Mouse (Mus musculus) forebrain, embryonic 16.5 days (tissue): Measurements from ENCODE around the gene Prkce. TPM values are rescaled to one million over a fixed set of nuclear protein-coding genes. Genes with fewer than 3 reads are reported as not detected.

Source experiments
- ATAC-seq: fragments of 200-750 bp; cut with Nextera tagmentation; 2 replicates; pipeline ENCODE4 v1.8.0; 2017; ENCODE audit warnings: mild to moderate bottlenecking, moderate library complexity
- H3K27ac ChIP-seq: fragments of 300-500 bp; sonication (generic); 2 replicates; pipeline ENCODE4 v1.5.1; 2014; ENCODE audit warnings: low read length, control low read depth
- H3K27me3 ChIP-seq: fragments of 300-500 bp; sonication (generic); replicated peaks from 2 replicates; pipeline ENCODE4 v1.6.1; 2014; ENCODE audit warnings: low read length; ENCODE audit not compliant: control insufficient read depth, insufficient read depth
- H3K36me3 ChIP-seq: fragments of 300-500 bp; sonication (generic); 2 replicates; pipeline ENCODE4 v1.6.1; 2014; ENCODE audit not compliant: control insufficient read depth, insufficient read depth
- H3K4me1 ChIP-seq: fragments of 300-500 bp; sonication (generic); replicated peaks from 2 replicates; pipeline ENCODE4 v1.6.1; 2014; ENCODE audit warnings: low read length; ENCODE audit not compliant: control insufficient read depth, insufficient read depth
- H3K4me2 ChIP-seq: fragments of 300-500 bp; sonication (generic); 2 replicates; pipeline ENCODE4 v1.6.1; 2014; ENCODE audit warnings: mild to moderate bottlenecking, low read length, control low read depth
- H3K4me3 ChIP-seq: fragments of 300-500 bp; sonication (generic); replicated peaks from 2 replicates; pipeline ENCODE4 v1.5.1; 2014; ENCODE audit warnings: mild to moderate bottlenecking, low read length, control low read depth
- H3K9ac ChIP-seq: fragments of 300-500 bp; sonication (generic); replicated peaks from 2 replicates; pipeline ENCODE4 v1.6.1; 2014; ENCODE audit warnings: low read depth, low read length, control low read depth
- H3K9me3 ChIP-seq: fragments of 300-500 bp; sonication (generic); 2 replicates; pipeline ENCODE4 v1.6.1; 2016; ENCODE audit warnings: low read length; ENCODE audit not compliant: control insufficient read depth
- WGBS: fragments of 180-500 bp; shearing (Covaris S2); extraction: QIAGEN DNeasy Blood & Tissue Kit; methylation state at CpG from one replicate; pipeline ENCODE4 v1.1.7; 2014; 5-methylcytosine and 5-hydroxymethylcytosine counted together
- polyA plus RNA-seq: library from polyadenylated mRNA; unstranded; fragments of >200 nt; fragmentation: Nextera tagmentation; extraction: Ambion mirVana; gene quantifications from 2 replicates; pipeline ENCODE4 v1.2.1, GENCODE M21; 2015

Prkce gene
- polyA plus RNA-seq, 1 experiment from 2014 or later, result 42.9 TPM

DNA sequence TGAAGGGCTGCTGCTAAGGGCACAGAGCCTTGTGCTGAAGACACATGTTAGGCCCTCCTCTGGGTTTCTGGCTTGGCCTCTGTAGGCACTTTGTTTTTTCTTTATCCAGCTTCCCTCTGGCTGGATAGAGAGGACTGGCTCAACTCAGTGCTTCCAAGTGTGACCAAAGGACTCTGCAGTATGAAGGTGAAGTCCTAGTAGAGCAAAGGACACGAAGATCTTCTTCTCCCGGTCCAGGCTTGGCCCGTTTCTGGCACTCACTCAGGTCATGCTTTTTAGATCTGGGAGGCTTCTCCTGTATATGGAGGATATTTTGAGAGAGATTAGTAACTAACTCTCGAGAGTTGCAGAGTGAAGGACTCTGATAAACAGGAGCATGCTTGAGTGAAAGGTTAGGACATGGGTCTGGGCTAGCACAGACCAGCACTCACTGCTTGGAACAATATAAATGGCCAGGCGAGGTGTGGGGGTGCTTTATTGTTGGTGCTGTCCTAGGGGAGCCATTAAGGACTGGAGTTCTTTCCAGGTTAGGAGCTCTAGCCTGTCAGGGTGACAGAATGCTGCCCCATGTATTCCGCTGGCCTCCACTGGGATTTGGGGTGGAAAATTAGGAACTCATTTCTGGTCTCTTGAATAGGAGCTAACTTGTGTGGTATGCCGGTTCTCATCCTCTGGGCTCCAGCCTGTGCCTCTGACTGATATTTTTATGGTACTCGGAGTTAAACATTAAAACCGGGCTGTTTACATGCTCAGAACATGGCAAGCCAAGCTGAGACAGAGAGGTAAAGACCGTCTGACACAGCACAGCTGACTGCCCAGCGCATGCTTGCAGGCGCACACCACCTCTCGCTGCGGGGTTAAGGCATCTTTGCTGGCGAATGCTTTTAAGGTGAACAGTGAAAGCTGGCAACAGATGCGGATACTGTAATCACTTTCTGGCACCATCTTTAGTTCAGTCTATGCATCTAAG is 31.2 kb downstream of the Prkce start:
- no peak overlapping the region for H3K27ac ChIP-seq
- H3K4me1 ChIP-seq, result peaks cover 5% of the 10 kb centered on the region
- no peak for ATAC-seq
- H3K4me3 ChIP-seq, result no peak overlapping the region
- 92% methylated on average over 16 of the region's 16 CpGs for WGBS
- H3K4me2 ChIP-seq, result no peak overlapping the region
- H3K9ac ChIP-seq, result no peak overlapping the region
- H3K36me3 ChIP-seq, result no peaks in the 10 kb centered on the region
- no peaks in the 10 kb centered on the region for H3K27me3 ChIP-seq
- no peaks in the 10 kb centered on the region for H3K9me3 ChIP-seq

- 91% methylated on average over 7 of the region's 7 CpGs for WGBS
- Histone ChIP-seq H3K4me1 (peaks cover 14% of the 10 kb centered on the region), H3K9me3 (no peaks in the 10 kb centered on the region), H3K9ac (no peak overlapping the region), H3K36me3 (no peaks in the 10 kb centered on the region), H3K4me2 (no peak overlapping the region), H3K27me3 (no peaks in the 10 kb centered on the region), H3K4me3 (no peak overlapping the region), H3K27ac (no peak overlapping the region)
- ATAC-seq, result no peak
Observed at GRCm38 (mm10) chr17:86201981-86202380, 34.4 kb downstream of the Prkce start.

DNA sequence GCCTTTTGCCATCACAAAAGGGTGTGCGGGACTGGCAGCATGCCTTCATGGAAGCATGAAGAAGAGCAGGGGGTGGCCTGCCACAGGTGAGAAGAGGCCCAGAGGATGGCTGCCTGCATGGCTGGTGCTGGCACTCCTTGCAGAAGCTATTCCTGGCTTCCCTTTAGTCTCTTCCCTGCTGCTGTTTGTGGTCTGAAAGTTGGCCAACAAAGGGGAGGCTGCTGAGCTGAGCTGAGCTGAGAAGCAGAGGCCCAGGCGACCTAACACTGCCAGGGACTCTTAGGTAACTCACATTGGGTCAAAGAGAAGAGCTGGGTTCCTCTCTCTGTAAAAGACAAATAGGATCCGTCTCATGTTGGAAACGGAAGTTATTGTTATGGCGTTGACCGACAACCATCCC is 35.4 kb downstream of the Prkce start:
- Histone ChIP-seq H3K27ac (no peak overlapping the region), H3K9me3 (no peaks in the 10 kb centered on the region), H3K36me3 (no peaks in the 10 kb centered on the region), H3K27me3 (no peaks in the 10 kb centered on the region), H3K4me2 (no peak overlapping the region), H3K4me1 (peaks cover 14% of the 10 kb centered on the region), H3K4me3 (no peak overlapping the region), H3K9ac (no peak overlapping the region)
- no peak for ATAC-seq
- WGBS, result 92% methylated on average over 6 of the region's 6 CpGs

DNA sequence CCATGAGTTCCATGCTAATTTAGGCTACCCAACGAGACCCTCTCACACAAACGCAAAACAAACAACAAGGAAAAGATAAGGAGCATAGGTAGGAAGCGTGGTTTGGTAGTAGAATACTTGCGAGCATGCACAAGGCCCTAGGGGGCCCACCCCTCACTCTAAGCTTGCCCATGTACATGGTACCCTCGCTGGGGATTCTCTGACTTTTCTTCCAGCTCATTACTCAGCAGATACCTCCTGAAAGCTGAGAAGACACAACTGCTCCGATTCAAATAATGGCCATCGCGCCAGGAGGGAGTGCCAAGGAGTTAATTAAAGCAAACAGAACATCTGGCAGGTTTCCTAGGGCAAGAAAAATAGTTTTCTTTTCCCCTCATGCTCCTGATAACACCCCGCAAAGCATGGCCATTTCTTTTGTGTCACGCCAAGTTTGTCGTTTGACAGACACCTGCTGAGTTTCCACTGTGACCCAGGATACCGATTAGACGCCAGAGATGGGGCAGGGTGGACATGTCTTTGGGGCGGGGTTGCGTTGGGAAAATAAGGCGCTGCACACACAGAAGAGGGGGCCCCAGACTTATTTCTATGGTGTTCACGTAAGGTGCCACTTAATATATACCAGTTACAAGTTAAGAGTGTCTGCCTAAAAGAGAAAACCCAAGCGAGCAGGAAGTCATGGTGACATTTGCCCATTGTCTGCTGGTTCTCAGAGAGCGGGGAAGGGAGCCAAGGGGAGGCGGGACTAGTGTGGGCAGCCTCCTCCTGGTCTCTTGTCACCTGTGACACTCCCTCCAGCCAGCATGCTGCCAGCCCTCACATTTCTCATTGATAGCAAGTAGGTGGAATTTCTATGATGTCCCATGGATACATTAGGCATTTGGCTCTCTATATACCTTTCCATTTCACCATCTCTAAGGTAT is 36.2 kb downstream of the Prkce start:
- Histone ChIP-seq H3K4me2 (no peak overlapping the region), H3K27me3 (no peaks in the 10 kb centered on the region), H3K9ac (no peak overlapping the region), H3K4me1 (peaks cover 14% of the 10 kb centered on the region), H3K36me3 (no peaks in the 10 kb centered on the region), H3K27ac (no peak overlapping the region), H3K4me3 (no peak overlapping the region), H3K9me3 (no peaks in the 10 kb centered on the region)
- WGBS, result 60% methylated on average over 20 of the region's 20 CpGs
- ATAC-seq, result no peak

GRCm38 (mm10) chr17:86206289-86206688 is 38.7 kb downstream of the Prkce start:
- H3K4me1 ChIP-seq, result peaks cover 14% of the 10 kb centered on the region
- no peaks in the 10 kb centered on the region for H3K9me3 ChIP-seq
- H3K27me3 ChIP-seq, result no peaks in the 10 kb centered on the region
- WGBS, result 95% methylated on average over 8 of the region's 8 CpGs
- ATAC-seq, result no peak
- H3K9ac ChIP-seq, result no peak overlapping the region
- H3K27ac ChIP-seq, result no peak overlapping the region
- no peaks in the 10 kb centered on the region for H3K36me3 ChIP-seq
- no peak overlapping the region for H3K4me3 ChIP-seq
- H3K4me2 ChIP-seq, result no peak overlapping the region

GRCm38 (mm10) chr17:86208057-86208820 is 40.7 kb downstream of the Prkce start:
- Histone ChIP-seq H3K9ac (no peak overlapping the region), H3K36me3 (no peaks in the 10 kb centered on the region), H3K4me3 (no peak overlapping the region), H3K4me1 (peaks cover 14% of the 10 kb centered on the region), H3K9me3 (no peaks in the 10 kb centered on the region), H3K4me2 (no peak overlapping the region), H3K27me3 (no peaks in the 10 kb centered on the region), H3K27ac (no peak overlapping the region)
- WGBS, result 93% methylated on average over 17 of the region's 17 CpGs
- ATAC-seq, result no peak

GRCm38 (mm10) chr17:86208821-86209186 is 41.2 kb downstream of the Prkce start:
- WGBS, result 93% methylated on average over 5 of the region's 5 CpGs
- H3K9ac ChIP-seq, result no peak overlapping the region
- H3K27ac ChIP-seq, result no peak overlapping the region

GRCm38 (mm10) chr17:86209680-86210251 is 42.2 kb downstream of the Prkce start:
- WGBS, result 84% methylated on average over 13 of the region's 13 CpGs
- Histone ChIP-seq H3K27ac (no peak overlapping the region), H3K9ac (no peak overlapping the region), H3K4me1 (peaks cover 2% of the 10 kb centered on the region), H3K36me3 (no peaks in the 10 kb centered on the region), H3K27me3 (no peaks in the 10 kb centered on the region), H3K9me3 (no peaks in the 10 kb centered on the region), H3K4me3 (no peak overlapping the region), H3K4me2 (no peak overlapping the region)
- no peak for ATAC-seq

More at GRCm38 (mm10) chr17:86208821-86209186, 41.2 kb downstream of the Prkce start:
- Histone ChIP-seq H3K4me2 (no peak overlapping the region), H3K27me3 (no peaks in the 10 kb centered on the region), H3K9me3 (no peaks in the 10 kb centered on the region), H3K4me3 (no peak overlapping the region), H3K36me3 (no peaks in the 10 kb centered on the region), H3K4me1 (peaks cover 9% of the 10 kb centered on the region)
- ATAC-seq, result no peak
